Mouse (Mus musculus) myocyte (in vitro differentiated cells): ENCODE results near the gene Tmcc3.

Source experiments
- CEBPB ChIP-seq: IDR thresholded peaks from 2 replicates; pipeline ENCODE4 v1.6.1; 2011; ENCODE audit warnings: mild to moderate bottlenecking, moderate library complexity; ENCODE audit not compliant: poor library complexity, insufficient read depth, severe bottlenecking
- E2F4 ChIP-seq: IDR thresholded peaks from one replicate; pipeline ENCODE4 v1.6.1; 2011; ENCODE audit warnings: mild to moderate bottlenecking, control low read depth, moderate library complexity; ENCODE audit not compliant: insufficient read depth
- MAX ChIP-seq: IDR thresholded peaks from one replicate; pipeline ENCODE4 v1.6.1; 2011; ENCODE audit warnings: low read depth, mild to moderate bottlenecking, control low read depth
- MYOD1 ChIP-seq, 3 experiments: IDR thresholded peaks; one replicate each; pipeline ENCODE4 v1.6.1; 2011; ENCODE audit warnings: control low read depth in 2 of 3, low read depth in 2 of 3, mild to moderate bottlenecking in 2 of 3, moderate library complexity in 1 of 3; ENCODE audit not compliant: insufficient read length in 2 of 3, control insufficient read depth in 1 of 3
- MYOG ChIP-seq, 3 experiments: IDR thresholded peaks; one replicate each; pipeline ENCODE4 v1.6.1; 2011; ENCODE audit warnings: control low read depth in 2 of 3, low read depth in 2 of 3, mild to moderate bottlenecking in 2 of 3; ENCODE audit not compliant: insufficient read length in 2 of 3, control insufficient read depth in 1 of 3, insufficient read depth in 1 of 3
- POLR2A ChIP-seq: IDR thresholded peaks from one replicate; pipeline ENCODE4 v1.6.1; 2011; ENCODE audit warnings: low read depth, mild to moderate bottlenecking, control low read depth, moderate library complexity; ENCODE audit not compliant: insufficient read length
- SRF ChIP-seq: IDR thresholded peaks from one replicate; pipeline ENCODE4 v1.6.1; 2011; ENCODE audit warnings: low read depth; ENCODE audit not compliant: control insufficient read depth, insufficient read length
- TCF12 ChIP-seq: IDR thresholded peaks from one replicate; pipeline ENCODE4 v1.6.1; 2011; ENCODE audit warnings: mild to moderate bottlenecking, control low read depth; ENCODE audit not compliant: poor library complexity, insufficient read depth, severe bottlenecking
- USF1 ChIP-seq: IDR thresholded peaks from one replicate; pipeline ENCODE4 v1.6.1; 2011; ENCODE audit warnings: low read depth, mild to moderate bottlenecking, control low read depth, moderate library complexity

- TF ChIP-seq E2F4 (no peak), POLR2A (no peak), TCF12 (no peak), MYOD1 (IDR thresholded peaks at IDR 0.05; ENCODE audit: control insufficient read depth in 1 of 3, insufficient read length in 2 of 3, low read depth in 2 of 3) (peak in 2 of 3 experiments; percentile 18 to 27), USF1 (no peak), MAX (no peak), CEBPB (no peak), SRF (peak; percentile 50), MYOG (IDR thresholded peaks at IDR 0.05; ENCODE audit: control insufficient read depth in 1 of 3, insufficient read depth in 1 of 3, insufficient read length in 2 of 3, low read depth in 2 of 3) (peak in 2 of 3 experiments; percentile 62 to 71)
Observed at GRCm38 (mm10) chr10:94515179-94515545, 203.4 kb downstream of the Tmcc3 start.
